In genomic region chr4:63605968-63606367, GRCm38 (mm10) we compare ENCODE assay signal across 19 mouse cellular contexts. TPM values are rescaled to one million over a fixed set of nuclear protein-coding genes. Genes with fewer than 3 reads are reported as not detected.
"Had no signal": no experiment of that assay in that cellular context is flagged by ENCODE, and none has a peak within 500 bp of the region (broad histone marks: within the 10 kb centered on the region; RNA-seq: fewer than 3 reads in every experiment).

No protein-coding gene starts in this region.

- H3K9me3 ChIP-seq: limb, embryonic 13.5 days; midbrain, embryonic 12.5 days; neural tube, embryonic 13.5 days; stomach, embryonic 15.5 days had no signal

- H3K27me3 ChIP-seq: limb, embryonic 13.5 days; midbrain, embryonic 12.5 days; neural tube, embryonic 13.5 days; stomach, embryonic 15.5 days had no signal

- DNase-seq: kidney, postnatal 10 days; kidney, postnatal 4 days; left cerebral cortex, postnatal 4 days; lung, adult 18-20 months; right cerebral cortex, postnatal 14 days; thymus, adult 18-20 months; thymus, postnatal 14 days had no signal

- H3K4me1 ChIP-seq: limb, embryonic 13.5 days; midbrain, embryonic 12.5 days; neural tube, embryonic 13.5 days; stomach, embryonic 15.5 days had no signal

- H3K36me3 ChIP-seq: limb, embryonic 13.5 days; midbrain, embryonic 12.5 days; neural tube, embryonic 13.5 days; stomach, embryonic 15.5 days had no signal

- H3K27ac ChIP-seq: layer of hippocampus, adult 2 months; limb, embryonic 13.5 days; liver, embryonic 14.5 days; midbrain, embryonic 12.5 days; neural tube, embryonic 13.5 days; stomach, embryonic 15.5 days had no signal

- ATAC-seq: midbrain, embryonic 16.5 days had no signal

- H3K4me3 ChIP-seq: layer of hippocampus, adult 2 months; limb, embryonic 13.5 days; midbrain, embryonic 12.5 days; neural tube, embryonic 13.5 days; stomach, embryonic 15.5 days had no signal

- H3K4me2 ChIP-seq: limb, embryonic 13.5 days; midbrain, embryonic 12.5 days; neural tube, embryonic 13.5 days; stomach, embryonic 15.5 days had no signal

- H3K9ac ChIP-seq: limb, embryonic 13.5 days; liver, embryonic 14.5 days; midbrain, embryonic 12.5 days; neural tube, embryonic 13.5 days; stomach, embryonic 15.5 days had no signal

RNA-seq across cellular contexts. Expression of gene Gm11213, which starts 0.9 kb away (rescaled TPM):
- total RNA-seq: layer of hippocampus, adult 2 months; layer of hippocampus, postnatal 10 days; left cerebral cortex, postnatal 4 days; liver, adult 2 months; megakaryocyte-erythroid progenitor cell, adult 5-6 weeks had no signal
- polyA plus RNA-seq: limb, embryonic 13.5 days; liver, adult 2 months; liver, embryonic 14.5 days; lung, embryonic 16.5 days; midbrain, embryonic 12.5 days; midbrain, embryonic 16.5 days; neural tube, embryonic 13.5 days; spleen, adult 2 months; stomach, embryonic 15.5 days had no signal

RNA-seq across cellular contexts. Expression of gene Tex48, which starts 16.3 kb away (rescaled TPM):
- total RNA-seq: layer of hippocampus, adult 2 months; layer of hippocampus, postnatal 10 days; left cerebral cortex, postnatal 4 days; liver, adult 2 months; megakaryocyte-erythroid progenitor cell, adult 5-6 weeks had no signal
- polyA plus RNA-seq: limb, embryonic 13.5 days; liver, adult 2 months; liver, embryonic 14.5 days; lung, embryonic 16.5 days; midbrain, embryonic 12.5 days; midbrain, embryonic 16.5 days; neural tube, embryonic 13.5 days; spleen, adult 2 months; stomach, embryonic 15.5 days had no signal

RNA-seq across cellular contexts. Expression of gene Gm11214, which starts 57.2 kb away (rescaled TPM):
- total RNA-seq: layer of hippocampus, adult 2 months; layer of hippocampus, postnatal 10 days; left cerebral cortex, postnatal 4 days; liver, adult 2 months; megakaryocyte-erythroid progenitor cell, adult 5-6 weeks had no signal
- polyA plus RNA-seq: limb, embryonic 13.5 days; liver, adult 2 months; liver, embryonic 14.5 days; lung, embryonic 16.5 days; midbrain, embryonic 12.5 days; midbrain, embryonic 16.5 days; neural tube, embryonic 13.5 days; spleen, adult 2 months; stomach, embryonic 15.5 days had no signal
